Mouse (Mus musculus) megakaryocyte, embryonic 14.5 days (primary cell): ENCODE results near the gene Prpf19.

Source experiments
- FLI1 ChIP-seq: IDR thresholded peaks from 2 replicates; pipeline ENCODE4 v1.6.1; 2012; ENCODE audit warnings: low read length, inconsistent platforms, mixed read lengths
- GATA1 ChIP-seq: IDR thresholded peaks from 3 replicates; pipeline ENCODE4 v1.6.1; 2012; ENCODE audit warnings: mixed read lengths, low read length, inconsistent platforms, borderline replicate concordance

GRCm38 (mm10) chr19:10892201-10892600, 2.8 kb upstream of the Prpf19 start:
- no peak for TF ChIP-seq FLI1
- no peak for TF ChIP-seq GATA1
